Mouse (Mus musculus) testis, postnatal 10 days (tissue): Measurements from ENCODE around the gene Coro1a.
"Not testable (repeated sequence)": the region's sequence is repeated elsewhere in the genome, so short reads cannot be mapped to it uniquely, and the experiment has no call there.

Experiments
- DNase-seq: peaks from one replicate; pipeline ENCODE4 v3.0.0; 2021; ENCODE audit warnings: low spot score

The Coro1a gene

GRCm38 (mm10) chr7:126707442-126708174 lies at the start of gene Coro1a:
Gene Coro1a, minus strand, starts transcription at chr7:126707787.
- DNase-seq: no peak

GRCm38 (mm10) chr7:126754866-126755265 lies 47.3 kb upstream of the Coro1a start:
- DNase-seq: peak; percentile 89

GRCm38 (mm10) chr7:126749582-126750343 lies 42.2 kb upstream of the Coro1a start:
- peak; percentile 56 for DNase-seq

GRCm38 (mm10) chr7:126748824-126749223 lies 41.2 kb upstream of the Coro1a start:
- no peak for DNase-seq

GRCm38 (mm10) chr7:126746798-126747197 lies 39.2 kb upstream of the Coro1a start:
- DNase-seq: no peak

- DNase-seq: no peak
Observed at GRCm38 (mm10) chr7:126746066-126746465, 38.5 kb upstream of the Coro1a start.

- DNase-seq: no peak
Observed at GRCm38 (mm10) chr7:126741964-126742482, 34.4 kb upstream of the Coro1a start.

- no peak for DNase-seq
Observed at GRCm38 (mm10) chr7:126741452-126741851, 33.9 kb upstream of the Coro1a start.

GRCm38 (mm10) chr7:126740977-126741376 lies 33.4 kb upstream of the Coro1a start:
- DNase-seq: no peak

- DNase-seq: no peak
Observed at GRCm38 (mm10) chr7:126740132-126740735, 32.6 kb upstream of the Coro1a start.

- DNase-seq: no peak
Observed at GRCm38 (mm10) chr7:126739551-126739950, 32.0 kb upstream of the Coro1a start.

GRCm38 (mm10) chr7:126736122-126736521 lies 28.5 kb upstream of the Coro1a start:
- no peak for DNase-seq

GRCm38 (mm10) chr7:126730256-126730789 lies 22.7 kb upstream of the Coro1a start:
- not testable (repeated sequence) for DNase-seq

GRCm38 (mm10) chr7:126725667-126726066 lies 18.1 kb upstream of the Coro1a start:
- no peak for DNase-seq

GRCm38 (mm10) chr7:126725077-126725476 lies 17.5 kb upstream of the Coro1a start:
- no peak for DNase-seq

GRCm38 (mm10) chr7:126721635-126722034 lies 14.0 kb upstream of the Coro1a start:
- no peak for DNase-seq

GRCm38 (mm10) chr7:126718787-126719337 lies 11.3 kb upstream of the Coro1a start:
- DNase-seq: no peak

GRCm38 (mm10) chr7:126717566-126717965 lies 10.0 kb upstream of the Coro1a start:
- no peak for DNase-seq

- DNase-seq: no peak
Observed at GRCm38 (mm10) chr7:126715679-126716078, 8.1 kb upstream of the Coro1a start.

- DNase-seq: no peak
Observed at GRCm38 (mm10) chr7:126711910-126712309, 4.3 kb upstream of the Coro1a start.

- DNase-seq: no peak
Observed at GRCm38 (mm10) chr7:126710266-126710665, 2.7 kb upstream of the Coro1a start.
